Mouse (Mus musculus): ENCODE measurements at regions not wholly inside any gene's neighbourhood (a gene's known extent, or its start where the extent isn't known, plus 50 kb on each side); places are given as distances from the start of the nearest gene placed in this dataset.

GRCm38 (mm10) chr9:90698439-90698838, 427.8 kb upstream of the Tbc1d2b start:
- H3K4me2 ChIP-seq (ENCODE audit: low read depth, low read length) = no peak overlapping the region
- H3K9me3 ChIP-seq (replicated peaks; ENCODE audit: control insufficient read depth, low read length) = no peaks in the 10 kb centered on the region
- no peak overlapping the region for H3K9ac ChIP-seq (ENCODE audit: low read depth, low read length)
- no peaks in the 10 kb centered on the region for H3K27me3 ChIP-seq (ENCODE audit: control insufficient read depth, insufficient read depth, low read depth, low read length)
- no peaks in the 10 kb centered on the region for H3K4me1 ChIP-seq (ENCODE audit: control insufficient read depth, low read depth, low read length)
- H3K27ac ChIP-seq (ENCODE audit: low read length) = no peak overlapping the region
- no peak for ATAC-seq (ENCODE audit: low read depth)
- H3K4me3 ChIP-seq (ENCODE audit: low read depth, low read length) = no peak overlapping the region
- WGBS (ENCODE audit: insufficient replicate concordance) = 48% methylated on average over 7 of the region's 7 CpGs
- H3K36me3 ChIP-seq (ENCODE audit: control insufficient read depth, insufficient read depth) = no peaks in the 10 kb centered on the region

GRCm38 (mm10) chr9:90699064-90699463, 428.5 kb upstream of the Tbc1d2b start:
- Histone ChIP-seq H3K4me2 (ENCODE audit: low read depth, low read length) (no peak overlapping the region), H3K4me1 (ENCODE audit: control insufficient read depth, low read depth, low read length) (no peaks in the 10 kb centered on the region), H3K27ac (ENCODE audit: low read length) (no peak overlapping the region), H3K9ac (ENCODE audit: low read depth, low read length) (no peak overlapping the region), H3K27me3 (ENCODE audit: control insufficient read depth, insufficient read depth, low read depth, low read length) (no peaks in the 10 kb centered on the region), H3K36me3 (ENCODE audit: control insufficient read depth, insufficient read depth) (no peaks in the 10 kb centered on the region), H3K9me3 (replicated peaks; ENCODE audit: control insufficient read depth, low read length) (no peaks in the 10 kb centered on the region), H3K4me3 (ENCODE audit: low read depth, low read length) (no peak overlapping the region)
- no peak for ATAC-seq (ENCODE audit: low read depth)
- WGBS (ENCODE audit: insufficient replicate concordance) = 33% methylated on average over 4 of the region's 4 CpGs

DNA sequence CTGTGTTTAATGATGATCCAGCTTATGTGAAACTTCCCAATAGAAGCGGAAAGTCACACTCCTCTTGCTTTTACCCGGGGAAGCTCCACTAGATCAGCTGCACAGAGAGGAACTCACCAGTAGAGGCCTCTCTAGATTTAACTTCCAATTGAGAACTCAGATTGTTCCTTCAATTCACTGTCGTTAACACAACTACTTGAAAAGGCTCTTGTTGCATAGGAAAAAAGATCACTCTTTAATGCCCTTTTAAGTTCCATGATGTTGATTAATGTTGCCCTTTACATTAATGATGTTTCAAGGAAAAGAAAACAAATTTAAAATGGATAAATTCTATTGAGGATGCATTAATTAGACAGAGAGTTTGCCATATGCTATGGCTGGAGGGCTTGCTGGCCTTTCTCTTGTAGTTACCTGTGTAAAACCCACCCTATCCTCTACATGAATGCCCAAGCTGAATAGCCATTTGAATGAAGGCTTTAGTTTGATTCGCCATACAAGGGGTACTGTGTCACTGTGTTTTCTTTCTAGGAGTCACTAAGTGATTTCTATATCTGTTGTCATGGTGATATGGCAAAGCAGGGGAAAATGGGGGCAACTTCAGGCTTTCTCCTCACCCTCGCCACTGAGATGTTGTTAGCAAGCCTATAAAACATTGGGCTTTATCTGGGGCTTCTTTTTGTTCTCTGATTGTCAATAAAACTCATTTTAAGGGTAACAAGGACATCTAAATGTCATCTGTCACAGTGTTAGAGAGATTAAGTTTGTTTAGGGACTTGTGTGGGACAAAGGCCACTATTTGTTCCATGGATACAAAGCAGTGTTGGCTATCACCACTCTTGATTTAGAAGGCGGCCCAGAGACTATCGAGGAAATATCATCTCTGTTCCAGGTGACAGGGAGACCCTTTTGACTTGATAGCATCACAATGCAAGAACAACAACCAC, 429.9 kb upstream of the Tbc1d2b start:
- no peak for ATAC-seq (ENCODE audit: low read depth)
- WGBS (ENCODE audit: insufficient replicate concordance) = 34% methylated on average over 7 of the region's 7 CpGs
- no peaks in the 10 kb centered on the region for H3K36me3 ChIP-seq (ENCODE audit: control insufficient read depth, insufficient read depth)
- H3K27me3 ChIP-seq (ENCODE audit: control insufficient read depth, insufficient read depth, low read depth, low read length) = no peaks in the 10 kb centered on the region
- H3K27ac ChIP-seq (ENCODE audit: low read length) = no peak overlapping the region
- H3K4me3 ChIP-seq (ENCODE audit: low read depth, low read length) = no peak overlapping the region
- no peak overlapping the region for H3K4me2 ChIP-seq (ENCODE audit: low read depth, low read length)
- no peaks in the 10 kb centered on the region for H3K4me1 ChIP-seq (ENCODE audit: control insufficient read depth, low read depth, low read length)
- no peak overlapping the region for H3K9ac ChIP-seq (ENCODE audit: low read depth, low read length)
- H3K9me3 ChIP-seq (replicated peaks; ENCODE audit: control insufficient read depth, low read length) = no peaks in the 10 kb centered on the region

DNA sequence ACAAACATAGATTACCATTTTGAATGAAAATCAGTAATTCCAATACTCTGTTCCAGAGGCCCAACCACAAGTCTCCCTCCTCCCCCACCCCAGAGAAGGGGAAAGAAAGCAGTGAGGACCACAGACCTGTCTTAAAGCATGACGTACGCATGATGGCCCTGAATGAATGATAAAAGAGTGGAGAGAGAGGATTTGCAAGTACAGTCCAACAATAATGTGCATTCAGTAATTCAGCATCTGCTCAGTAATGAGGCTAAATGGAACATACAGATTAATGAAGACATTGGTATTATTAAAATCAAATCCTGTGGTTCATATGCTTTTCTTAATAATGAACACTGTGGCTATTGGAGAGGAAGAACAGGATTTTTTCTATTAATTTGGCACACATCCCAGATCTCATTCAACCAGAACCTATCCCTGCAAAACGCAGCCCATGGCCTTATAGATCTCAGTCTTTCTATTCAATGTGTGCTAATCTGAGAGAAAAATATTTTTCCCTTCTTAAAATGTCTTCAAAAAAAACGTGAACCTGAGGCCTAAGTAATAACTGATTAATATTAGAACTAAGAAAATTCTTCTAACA, 430.7 kb upstream of the Tbc1d2b start:
- Histone ChIP-seq H3K4me3 (ENCODE audit: low read depth, low read length) (no peak overlapping the region), H3K4me2 (ENCODE audit: low read depth, low read length) (no peak overlapping the region), H3K27ac (ENCODE audit: low read length) (no peak overlapping the region), H3K27me3 (ENCODE audit: control insufficient read depth, insufficient read depth, low read depth, low read length) (no peaks in the 10 kb centered on the region), H3K36me3 (ENCODE audit: control insufficient read depth, insufficient read depth) (no peaks in the 10 kb centered on the region), H3K9ac (ENCODE audit: low read depth, low read length) (no peak overlapping the region), H3K9me3 (replicated peaks; ENCODE audit: control insufficient read depth, low read length) (no peaks in the 10 kb centered on the region), H3K4me1 (ENCODE audit: control insufficient read depth, low read depth, low read length) (no peaks in the 10 kb centered on the region)
- 53% methylated on average over 4 of the region's 4 CpGs for WGBS (ENCODE audit: insufficient replicate concordance)
- ATAC-seq (ENCODE audit: low read depth) = no peak

- Histone ChIP-seq H3K4me2 (ENCODE audit: low read depth, low read length) (no peak overlapping the region), H3K4me1 (ENCODE audit: control insufficient read depth, low read depth, low read length) (no peaks in the 10 kb centered on the region), H3K4me3 (ENCODE audit: low read depth, low read length) (no peak overlapping the region), H3K27me3 (ENCODE audit: control insufficient read depth, insufficient read depth, low read depth, low read length) (no peaks in the 10 kb centered on the region), H3K9ac (ENCODE audit: low read depth, low read length) (no peak overlapping the region), H3K9me3 (replicated peaks; ENCODE audit: control insufficient read depth, low read length) (no peaks in the 10 kb centered on the region), H3K27ac (ENCODE audit: low read length) (no peak overlapping the region), H3K36me3 (ENCODE audit: control insufficient read depth, insufficient read depth) (no peaks in the 10 kb centered on the region)
- ATAC-seq (ENCODE audit: low read depth) = no peak
- WGBS (ENCODE audit: insufficient replicate concordance) = 23% methylated on average over 2 of the region's 2 CpGs
These were observed 443.1 kb upstream of the Tbc1d2b start for GRCm38 (mm10) chr9:90713685-90714084.

DNA sequence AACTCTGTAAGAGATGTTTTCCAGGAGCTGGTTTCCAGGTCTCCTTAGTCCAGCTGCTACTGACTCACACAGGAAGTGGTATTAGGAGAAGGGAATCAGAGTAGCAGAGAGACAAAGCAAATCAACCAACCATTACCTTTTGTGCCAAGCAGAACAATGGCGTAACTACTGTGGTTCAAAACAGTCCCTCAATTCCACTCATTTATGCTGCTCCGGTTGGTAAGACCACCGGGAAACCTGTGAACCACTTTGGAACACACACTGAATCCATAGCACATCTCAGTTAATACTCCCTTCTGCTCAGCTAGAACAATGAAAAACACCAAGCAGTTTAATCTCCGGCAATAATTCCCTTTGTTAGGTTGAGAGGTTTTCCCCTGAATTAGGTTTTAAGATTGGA, 460.8 kb upstream of the Tbc1d2b start:
- Histone ChIP-seq H3K9me3 (replicated peaks; ENCODE audit: control insufficient read depth, low read length) (no peaks in the 10 kb centered on the region), H3K27ac (ENCODE audit: low read length) (no peak overlapping the region), H3K4me2 (ENCODE audit: low read depth, low read length) (no peak overlapping the region), H3K27me3 (ENCODE audit: control insufficient read depth, insufficient read depth, low read depth, low read length) (no peaks in the 10 kb centered on the region), H3K9ac (ENCODE audit: low read depth, low read length) (no peak overlapping the region), H3K36me3 (ENCODE audit: control insufficient read depth, insufficient read depth) (no peaks in the 10 kb centered on the region), H3K4me3 (ENCODE audit: low read depth, low read length) (no peak overlapping the region), H3K4me1 (ENCODE audit: control insufficient read depth, low read depth, low read length) (no peaks in the 10 kb centered on the region)
- no peak for ATAC-seq (ENCODE audit: low read depth)
- WGBS (ENCODE audit: insufficient replicate concordance) = 55% methylated on average over 4 of the region's 4 CpGs

DNA sequence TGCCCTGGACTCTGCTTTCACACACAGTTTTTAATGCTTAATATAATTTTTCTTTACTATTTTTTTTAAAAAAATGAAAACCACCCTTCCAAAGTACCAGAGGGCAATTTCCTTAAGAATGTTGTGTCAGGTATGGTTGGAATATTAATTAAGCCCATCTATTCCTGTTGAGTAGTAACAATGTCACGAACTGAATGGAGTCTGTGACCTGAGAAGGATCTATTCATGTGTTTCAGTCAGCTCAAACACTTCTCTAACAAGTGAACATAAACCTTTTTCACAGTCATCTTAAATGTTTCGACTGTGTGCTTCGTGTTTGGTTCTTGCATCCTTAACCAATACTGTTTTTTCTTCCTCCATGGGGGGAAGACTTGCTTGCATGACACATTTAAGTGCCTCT, 486.6 kb upstream of the Tbc1d2b start:
- Histone ChIP-seq H3K27me3 (ENCODE audit: control insufficient read depth, insufficient read depth, low read depth, low read length) (no peaks in the 10 kb centered on the region), H3K9me3 (replicated peaks; ENCODE audit: control insufficient read depth, low read length) (no peaks in the 10 kb centered on the region), H3K9ac (ENCODE audit: low read depth, low read length) (no peak overlapping the region), H3K4me2 (ENCODE audit: low read depth, low read length) (no peak overlapping the region), H3K4me3 (ENCODE audit: low read depth, low read length) (no peak overlapping the region), H3K27ac (ENCODE audit: low read length) (no peak overlapping the region), H3K4me1 (ENCODE audit: control insufficient read depth, low read depth, low read length) (no peaks in the 10 kb centered on the region), H3K36me3 (ENCODE audit: control insufficient read depth, insufficient read depth) (no peaks in the 10 kb centered on the region)
- 53% methylated on average over 3 of the region's 3 CpGs for WGBS (ENCODE audit: insufficient replicate concordance)
- ATAC-seq (ENCODE audit: low read depth) = no peak

DNA sequence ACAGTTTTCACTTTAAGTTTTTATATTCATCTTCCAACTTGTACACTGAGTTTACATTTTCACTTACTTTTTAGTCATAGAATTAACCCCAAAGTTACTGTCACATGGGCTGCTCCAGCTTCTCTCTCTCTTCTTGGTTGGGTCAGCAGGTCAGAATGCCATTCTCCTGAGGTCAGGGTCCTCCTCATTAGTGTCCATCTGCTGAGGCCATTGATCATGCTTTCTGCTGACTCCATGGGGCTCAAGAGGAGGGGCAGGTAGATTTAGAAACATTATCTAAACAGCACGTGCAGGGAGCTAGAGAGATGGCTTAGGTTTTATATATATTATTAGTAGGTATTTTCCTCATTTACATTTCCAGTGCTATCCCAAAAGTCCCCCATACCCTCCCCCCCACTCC, 503.7 kb upstream of the Tbc1d2b start:
- Histone ChIP-seq H3K27me3 (ENCODE audit: control insufficient read depth, insufficient read depth, low read depth, low read length) (no peaks in the 10 kb centered on the region), H3K4me2 (ENCODE audit: low read depth, low read length) (no peak overlapping the region), H3K4me3 (ENCODE audit: low read depth, low read length) (no peak overlapping the region), H3K9ac (ENCODE audit: low read depth, low read length) (no peak overlapping the region), H3K4me1 (ENCODE audit: control insufficient read depth, low read depth, low read length) (no peaks in the 10 kb centered on the region), H3K36me3 (ENCODE audit: control insufficient read depth, insufficient read depth) (no peaks in the 10 kb centered on the region), H3K9me3 (replicated peaks; ENCODE audit: control insufficient read depth, low read length) (no peaks in the 10 kb centered on the region), H3K27ac (ENCODE audit: low read length) (no peak overlapping the region)
- no peak for ATAC-seq (ENCODE audit: low read depth)
- WGBS (ENCODE audit: insufficient replicate concordance) = 50% methylated on average over 1 of the region's 1 CpGs

GRCm38 (mm10) chr9:90789545-90789944, 518.9 kb upstream of the Tbc1d2b start:
- ATAC-seq (ENCODE audit: low read depth) = no peak
- Histone ChIP-seq H3K4me1 (ENCODE audit: control insufficient read depth, low read depth, low read length) (no peaks in the 10 kb centered on the region), H3K4me3 (ENCODE audit: low read depth, low read length) (no peak overlapping the region), H3K36me3 (ENCODE audit: control insufficient read depth, insufficient read depth) (no peaks in the 10 kb centered on the region), H3K9me3 (replicated peaks; ENCODE audit: control insufficient read depth, low read length) (no peaks in the 10 kb centered on the region), H3K9ac (ENCODE audit: low read depth, low read length) (no peak overlapping the region), H3K4me2 (ENCODE audit: low read depth, low read length) (no peak overlapping the region), H3K27ac (ENCODE audit: low read length) (no peak overlapping the region), H3K27me3 (ENCODE audit: control insufficient read depth, insufficient read depth, low read depth, low read length) (no peaks in the 10 kb centered on the region)

Data from liver, embryonic 16.5 days (tissue).